Mouse (Mus musculus) gastrocnemius, postnatal 25 days (tissue): Measurements from ENCODE around the gene Prm1. TPM values are rescaled to one million over a fixed set of nuclear protein-coding genes. Genes with fewer than 3 reads are reported as not detected.
A peak's percentile ranks its signal among the peaks of the same experiment; 100 is the strongest.
"Not testable (repeated sequence)": the region's sequence is repeated elsewhere in the genome, so short reads cannot be mapped to it uniquely, and the experiment has no call there.

Source experiments
- DNase-seq: peaks from one replicate; pipeline ENCODE4 v3.0.0; 2022
- total RNA-seq, 2 experiments: library from RNA; stranded (reverse); gene quantifications; 1 replicate in 1 of 2; 2 replicates in 1 of 2; pipeline ENCODE4 v1.2.3; 2021

Gene Prm1
- total RNA-seq, 2 experiments from 2014 or later = not detected

- no peak for DNase-seq
These were observed 18.9 kb upstream of the Prm1 start for GRCm38 (mm10) chr16:10824536-10824935.

DNA sequence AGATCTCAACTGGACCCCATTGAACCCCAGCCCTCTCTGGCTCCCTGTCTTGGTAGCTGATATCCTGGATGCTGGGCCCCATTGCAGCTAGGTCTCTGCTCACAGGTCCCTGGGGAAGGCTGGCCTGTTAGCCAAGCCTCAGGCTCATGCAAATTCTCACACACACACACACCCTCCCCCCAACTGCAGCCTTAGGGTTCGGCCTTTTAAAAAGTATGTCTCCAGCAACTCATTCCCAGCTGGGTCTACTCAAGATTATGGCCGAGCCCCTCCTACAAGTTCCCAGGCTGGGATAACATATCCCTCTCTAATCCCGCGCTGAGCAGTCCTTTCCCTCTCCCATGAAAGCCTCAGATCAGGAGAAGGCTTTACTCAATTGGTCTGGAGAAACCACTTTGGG, 15.7 kb upstream of the Prm1 start:
- no peak for DNase-seq

- DNase-seq = peak; percentile 38
These were observed 14.3 kb upstream of the Prm1 start for GRCm38 (mm10) chr16:10819966-10820365.

- no peak for DNase-seq
These were observed 13.0 kb upstream of the Prm1 start for GRCm38 (mm10) chr16:10818579-10819135.

DNA sequence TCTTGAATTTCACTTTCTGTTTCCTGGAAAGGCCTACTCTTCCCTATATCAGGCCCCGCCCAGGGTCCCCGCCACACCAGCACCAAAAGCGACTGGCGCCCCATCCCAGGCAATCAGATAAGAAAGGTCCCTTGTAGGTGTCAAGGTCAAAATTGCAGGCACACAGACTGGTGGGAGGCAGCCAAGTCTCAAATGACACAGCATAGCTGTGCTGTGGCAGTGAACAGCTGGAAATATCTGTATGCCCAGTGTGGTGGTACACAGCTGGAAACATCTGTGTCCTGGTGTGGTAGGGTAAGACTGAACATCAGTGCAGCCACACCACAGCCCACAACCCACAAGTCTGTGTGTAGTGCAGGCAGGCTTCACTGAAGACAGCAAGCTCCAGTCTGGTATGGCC, 9.2 kb upstream of the Prm1 start:
- no peak for DNase-seq

GRCm38 (mm10) chr16:10813726-10814125, 8.1 kb upstream of the Prm1 start:
- no peak for DNase-seq

DNA sequence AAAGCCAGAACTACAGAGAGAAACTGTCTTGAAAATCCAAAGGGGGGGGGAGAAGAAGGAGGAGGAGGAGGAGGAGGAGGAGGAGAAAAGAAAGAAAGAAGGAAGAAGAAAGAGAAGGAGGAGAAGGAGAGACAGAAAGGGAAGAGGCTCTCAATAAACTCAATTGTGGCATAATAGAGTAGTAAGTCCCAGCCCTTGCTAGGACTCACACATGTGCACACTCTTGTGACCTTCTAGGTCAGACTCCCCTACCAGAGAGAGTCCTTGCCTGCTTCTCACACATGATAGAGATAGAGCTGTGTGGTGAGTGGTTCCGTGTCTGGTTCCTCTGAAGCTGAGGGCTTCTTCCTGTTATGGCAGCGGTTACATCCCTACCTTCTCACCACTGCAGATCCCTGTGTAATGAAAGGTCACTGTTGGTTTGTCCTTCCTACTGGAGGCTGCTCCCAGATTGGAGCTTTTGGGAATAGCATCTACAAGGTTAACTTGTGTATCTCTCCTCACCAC, 7.3 kb upstream of the Prm1 start, which contains the start of gene Gm11172:
TSS of gene Gm11172 (plus strand) at position 51 of the 507 bp plus-strand sequence.
- no peak for DNase-seq

DNA sequence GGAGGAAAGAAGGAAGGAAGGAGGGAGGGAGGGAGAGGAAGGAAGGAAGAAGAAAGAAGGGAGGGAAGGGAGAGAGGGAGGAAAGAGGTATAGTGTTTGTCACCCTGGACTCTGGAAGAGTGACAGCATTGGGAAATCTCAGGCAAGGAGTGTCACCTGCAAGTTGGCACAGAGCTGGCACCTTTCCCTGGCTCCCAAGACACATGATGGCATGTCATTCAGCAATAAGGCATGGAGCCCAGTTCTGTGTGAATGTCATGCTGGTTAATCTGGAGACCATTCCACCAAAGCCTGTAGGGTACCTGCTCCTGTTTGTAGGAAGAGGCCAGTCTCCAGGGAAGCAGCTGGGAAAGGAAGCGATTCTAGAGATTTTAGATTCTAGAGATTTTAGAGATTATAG, 4.7 kb upstream of the Prm1 start:
- DNase-seq = no peak

- not testable (repeated sequence) for DNase-seq
These were observed 3.2 kb downstream of the Prm1 start for GRCm38 (mm10) chr16:10802420-10802819.

GRCm38 (mm10) chr16:10796034-10796433, 9.6 kb downstream of the Prm1 start, which contains the start of gene Prm2:
Prm2 (minus strand) TSS chr16:10796134.
- no peak for DNase-seq

DNA sequence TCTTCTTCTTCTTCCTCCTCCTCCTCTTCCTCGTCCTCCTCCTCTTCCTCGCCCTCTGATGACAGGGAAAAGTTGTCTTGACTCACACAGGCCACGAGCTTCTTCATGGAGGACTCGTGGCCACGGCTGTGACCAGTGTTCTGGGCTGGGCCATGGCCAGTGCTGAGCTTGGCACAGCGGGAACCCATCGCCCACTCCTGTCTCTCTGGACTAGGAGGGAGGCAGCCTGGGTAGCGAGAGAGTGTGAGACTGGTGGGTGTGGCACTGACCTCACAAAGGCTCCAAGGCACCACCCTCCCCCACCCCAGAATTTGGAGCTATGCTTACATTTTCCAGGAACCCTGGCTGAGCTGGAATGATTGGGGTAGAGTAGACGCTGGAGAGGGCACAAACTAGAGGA, 14.9 kb downstream of the Prm1 start, which contains the start of gene Prm3:
TSS of gene Prm3 (minus strand) at position 213 of the 400 bp plus-strand sequence.
- DNase-seq = no peak

GRCm38 (mm10) chr16:10788866-10789265, 16.8 kb downstream of the Prm1 start:
- DNase-seq = no peak

- no peak for DNase-seq
These were observed 17.4 kb downstream of the Prm1 start, which contains the start of gene Tnp2 for GRCm38 (mm10) chr16:10788271-10788670. Tnp2 (minus strand) TSS chr16:10788660.

DNA sequence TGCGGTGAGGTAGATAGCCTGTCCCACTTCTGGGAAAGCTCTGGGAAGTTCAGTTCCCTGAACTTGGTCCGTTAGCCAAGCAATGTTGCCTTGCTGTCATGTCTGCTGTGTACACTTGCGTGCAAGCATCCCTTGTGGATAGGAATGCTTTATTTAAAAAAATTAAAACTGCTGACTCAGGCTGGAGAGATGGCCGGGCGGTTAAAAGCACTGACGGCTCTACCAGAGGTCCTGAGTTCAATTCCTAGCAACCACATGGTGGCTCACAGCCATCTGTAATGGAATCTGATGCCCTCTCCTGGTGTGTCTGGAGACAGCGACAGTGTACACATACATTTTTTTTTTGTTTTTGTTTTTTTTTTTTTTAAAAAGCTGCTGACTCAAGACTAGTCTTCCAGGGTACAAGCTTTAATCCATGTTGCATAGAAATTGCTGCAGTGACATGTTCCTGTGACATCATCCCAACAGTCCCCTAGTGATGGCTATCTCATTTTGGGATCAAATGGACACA, 18.0 kb downstream of the Prm1 start:
- no peak for DNase-seq

GRCm38 (mm10) chr16:10786782-10787547, 18.7 kb downstream of the Prm1 start:
- peak; percentile 49 for DNase-seq

GRCm38 (mm10) chr16:10786288-10786687, 19.4 kb downstream of the Prm1 start:
- DNase-seq = peak; percentile 79

- DNase-seq = peak; percentile 93
These were observed 20.0 kb downstream of the Prm1 start, which contains the start of gene Socs1 for GRCm38 (mm10) chr16:10785371-10786231. Socs1 (minus strand) TSS chr16:10785536.

GRCm38 (mm10) chr16:10784793-10785370, 20.8 kb downstream of the Prm1 start:
- peak; percentile 90 for DNase-seq

GRCm38 (mm10) chr16:10783883-10784792, 21.5 kb downstream of the Prm1 start:
- peak; percentile 46 for DNase-seq

GRCm38 (mm10) chr16:10783451-10783850, 22.2 kb downstream of the Prm1 start:
- DNase-seq = no peak

DNA sequence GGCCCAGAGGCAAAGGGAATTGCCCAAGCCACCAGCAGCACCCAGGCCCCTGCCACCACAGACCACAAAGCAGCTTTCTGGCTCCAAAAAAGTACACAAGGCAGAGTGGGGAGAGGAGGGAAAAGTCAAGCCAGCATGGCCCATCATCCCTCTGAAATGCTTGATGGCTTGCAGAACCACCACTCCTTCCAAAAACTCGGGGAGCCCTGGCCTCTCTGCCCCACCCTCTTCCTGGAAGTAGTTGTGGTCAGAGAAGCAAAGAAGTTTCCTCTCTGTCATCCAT, 22.5 kb downstream of the Prm1 start:
- DNase-seq = no peak
